Mouse (Mus musculus) megakaryocyte, adult 5-6 weeks (primary cell): ENCODE data around the gene Rita1. TPM values are rescaled to one million over a fixed set of nuclear protein-coding genes. Genes with fewer than 3 reads are reported as not detected.

Source experiments
- ATAC-seq: 2 replicates; pipeline ENCODE4 v1.8.0; 2016; ENCODE audit warnings: mild to moderate bottlenecking, inconsistent platforms; ENCODE audit not compliant: poor library complexity, severe bottlenecking
- total RNA-seq, 2 experiments: library from RNA; stranded (forward) in 1 of 2; stranded (reverse) in 1 of 2; fragments of 153-499, 151-499 nt in 1 of 2; fragments of 221-1000, 200-1000 nt in 1 of 2; gene quantifications; 2 replicates each; pipeline versions ENCODE4 v1.2.3 to v1.2.4; 2015 to 2017

Rita1 gene
- 1.5 and 3.0 TPM in 2 replicates for total RNA-seq (2015)
- 2.2 and 3.2 TPM in 2 replicates for total RNA-seq (2017)

DNA sequence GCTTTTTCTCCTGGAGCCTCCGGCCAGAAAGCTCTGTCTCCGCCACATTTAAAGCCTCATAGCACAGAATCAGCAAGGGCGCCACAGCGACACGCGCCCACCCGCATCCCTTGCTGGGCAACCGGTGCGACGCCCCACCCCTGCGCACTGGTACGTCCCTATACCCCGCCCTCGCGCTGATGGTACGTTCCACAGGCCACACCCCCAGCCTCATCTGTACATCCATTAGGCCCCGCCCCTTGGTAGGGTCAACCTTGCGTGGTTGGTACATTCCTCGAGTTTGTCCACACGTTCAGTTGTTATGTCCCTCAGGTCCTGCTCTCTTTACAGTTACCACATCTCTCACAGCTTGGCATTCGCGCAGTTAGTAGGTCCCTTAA, at the start of gene Rita1, which contains the start of gene Ddx54:
Rita1 (minus strand) TSS at position 148 of the 380 bp plus-strand sequence.
Ddx54 (plus strand) TSS at position 298 of the 380 bp plus-strand sequence.
- ATAC-seq: peak; percentile 79

DNA sequence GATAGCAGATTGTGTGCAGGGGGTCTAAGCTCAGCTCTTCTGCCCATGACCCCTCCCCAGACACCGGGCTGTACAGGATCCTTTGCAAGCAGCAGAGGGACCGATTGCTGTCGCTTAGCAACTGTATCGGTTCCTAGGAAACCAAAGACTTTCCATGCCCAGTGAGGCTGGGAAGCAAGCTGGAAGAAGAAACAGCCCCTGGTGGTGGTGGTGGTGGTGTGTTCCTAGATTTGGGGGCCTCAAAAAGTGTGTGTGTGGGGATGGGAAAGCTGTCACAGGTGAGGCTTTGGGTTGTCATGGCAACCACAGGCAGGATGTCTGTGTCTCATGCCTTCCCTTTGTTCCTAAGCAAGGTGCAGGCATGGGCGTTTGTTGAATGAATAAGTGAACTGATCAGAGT, 48.4 kb upstream of the Rita1 start:
- ATAC-seq: no peak

DNA sequence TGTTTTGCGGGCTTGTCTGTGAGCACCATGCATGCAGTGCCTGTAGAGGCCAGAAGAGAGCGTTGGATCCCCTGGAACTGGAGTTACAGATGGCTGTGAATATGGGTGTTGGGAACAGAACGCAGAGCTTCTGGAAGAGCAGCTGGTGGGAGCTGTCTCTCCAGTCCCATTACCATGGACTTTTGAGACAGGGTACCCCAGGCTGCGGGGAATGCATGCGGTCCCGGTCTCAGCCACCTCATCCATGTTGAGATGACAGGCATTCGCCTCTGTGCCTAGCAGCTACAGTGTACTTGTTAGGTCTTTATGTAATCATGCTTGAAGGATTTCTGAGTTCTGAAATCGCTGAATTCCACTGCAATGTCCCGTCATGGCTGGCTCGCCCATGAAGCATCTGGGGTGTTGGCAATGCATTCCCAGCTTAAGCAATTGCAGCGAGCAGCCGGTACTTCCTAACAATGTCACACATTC, 43.9 kb upstream of the Rita1 start:
- ATAC-seq: no peak

DNA sequence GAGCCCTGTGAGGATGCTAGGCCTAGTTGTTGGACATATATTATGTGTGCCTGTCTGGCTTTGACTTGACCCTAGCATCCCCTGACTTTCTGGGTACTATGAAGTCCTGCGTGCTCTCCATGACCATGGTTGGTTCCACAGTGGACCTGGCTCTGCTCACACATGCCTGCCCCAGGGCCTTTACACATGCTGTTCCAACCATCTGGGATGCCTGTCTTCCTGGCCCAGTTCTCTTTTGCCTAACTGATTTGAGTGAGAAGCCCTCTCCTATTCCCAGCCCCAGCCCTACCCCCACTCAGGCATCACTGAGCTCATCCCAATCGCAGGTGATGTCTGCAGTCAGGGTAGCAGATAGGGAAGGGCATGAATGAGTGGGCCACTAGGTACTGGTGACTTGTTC, 41.5 kb upstream of the Rita1 start:
- ATAC-seq: no peak

DNA sequence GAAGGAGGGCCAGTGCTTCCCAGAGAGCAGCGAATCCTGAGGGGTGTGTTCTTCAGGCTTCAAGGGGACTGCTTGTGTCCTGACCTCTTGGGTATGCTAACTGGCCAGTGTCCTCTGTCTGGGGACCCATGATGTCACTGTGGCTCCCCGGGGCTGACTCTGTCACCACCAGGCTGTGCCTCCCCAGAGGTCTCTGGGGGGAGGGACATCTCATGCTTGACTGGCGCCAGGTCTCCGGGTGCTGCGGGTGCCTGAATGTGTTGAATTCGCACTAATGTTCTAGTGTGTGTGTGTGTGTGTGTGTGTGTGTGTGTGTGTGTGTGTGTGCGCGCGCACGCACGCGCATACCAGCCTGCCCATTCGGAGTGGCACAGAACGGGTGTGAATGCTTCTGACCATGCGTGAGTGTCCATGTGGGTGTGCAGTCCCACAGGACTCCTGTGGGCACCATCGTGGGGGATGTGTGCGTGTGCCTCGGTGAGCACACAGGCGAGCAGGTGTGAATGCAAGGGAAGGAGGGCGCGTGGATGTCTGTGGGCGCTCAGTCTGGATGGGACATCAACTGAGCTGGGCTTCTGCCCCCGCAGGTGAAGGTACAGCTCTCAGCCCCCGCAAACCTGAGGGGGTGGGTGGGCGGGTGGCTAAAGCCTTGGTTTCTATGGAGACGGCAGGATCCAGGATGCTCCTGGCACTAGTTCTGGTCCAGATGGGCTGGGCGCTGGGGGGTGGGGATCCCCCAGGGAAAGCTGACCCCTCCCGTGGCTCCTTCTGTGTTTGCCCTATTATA, 40.7 kb upstream of the Rita1 start:
- ATAC-seq: no peak

DNA sequence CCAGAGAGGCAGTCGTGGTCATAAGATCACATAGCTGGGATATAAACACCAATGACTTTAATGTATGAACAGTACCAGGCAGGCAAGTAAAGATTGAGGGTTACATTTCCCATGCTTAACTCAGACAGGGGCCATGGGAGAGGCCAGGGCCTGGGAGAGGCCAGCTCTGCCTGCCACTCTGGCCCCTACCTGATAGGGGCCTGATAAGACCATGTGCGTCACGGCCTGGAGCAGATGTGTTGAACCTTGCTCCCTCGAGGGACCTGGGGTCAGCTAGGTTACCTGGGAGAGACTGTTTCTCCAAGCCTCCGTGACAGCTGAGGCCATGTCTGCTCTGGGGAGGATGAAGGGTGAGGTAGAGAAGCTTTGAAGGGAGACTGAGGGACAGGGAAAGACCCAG, 38.8 kb upstream of the Rita1 start:
- no peak for ATAC-seq

DNA sequence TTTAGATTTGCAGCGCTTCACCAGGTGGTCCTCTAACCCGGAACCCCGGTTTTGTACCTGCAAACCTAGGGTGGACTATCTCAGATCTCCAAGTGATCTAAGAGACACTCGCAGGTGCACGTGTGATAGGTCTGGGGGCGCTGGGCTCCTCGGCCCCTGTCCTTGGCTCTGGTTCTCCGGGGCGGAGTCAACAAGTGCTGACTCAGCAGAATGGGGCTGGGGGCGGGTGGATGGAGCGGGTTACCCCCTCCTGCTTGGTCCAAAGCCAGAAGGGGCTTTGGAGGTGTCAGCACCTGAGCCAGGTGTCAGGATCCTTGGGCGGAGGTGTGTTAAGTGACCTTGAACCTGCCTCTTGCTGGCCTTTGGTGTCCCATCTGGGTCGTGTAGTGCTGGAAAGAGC, 37.5 kb upstream of the Rita1 start:
- no peak for ATAC-seq

DNA sequence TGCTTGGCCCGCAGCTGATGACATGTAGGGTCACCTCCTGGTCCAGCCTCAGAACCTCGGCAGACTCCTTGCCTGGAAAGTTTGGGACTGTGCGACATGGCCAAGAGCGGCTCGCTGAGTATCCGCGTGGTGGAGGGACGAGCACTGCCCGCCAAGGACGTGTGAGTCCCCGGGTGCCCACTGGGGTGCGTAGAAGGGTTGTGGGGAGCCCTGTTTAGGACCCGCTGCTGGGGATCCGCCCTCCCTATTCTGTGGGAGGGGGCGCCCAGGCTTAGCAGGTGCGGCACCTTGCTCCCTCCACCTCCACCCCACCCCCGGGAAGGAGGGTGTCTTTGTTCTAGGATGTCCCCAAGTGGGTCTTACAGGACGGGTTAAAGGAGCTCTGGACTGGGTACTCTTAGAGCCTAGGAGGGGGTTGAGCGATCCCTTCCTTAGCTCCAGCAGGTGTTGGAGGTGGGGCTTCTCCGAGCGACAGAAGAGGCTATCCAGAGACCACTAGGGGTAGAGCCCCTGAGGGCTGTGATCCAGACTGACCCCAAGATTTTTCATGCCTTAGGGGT, 37.1 kb upstream of the Rita1 start:
- ATAC-seq: 0 out of 2 replicates have a peak, but pooled peaks have one; percentile 11

DNA sequence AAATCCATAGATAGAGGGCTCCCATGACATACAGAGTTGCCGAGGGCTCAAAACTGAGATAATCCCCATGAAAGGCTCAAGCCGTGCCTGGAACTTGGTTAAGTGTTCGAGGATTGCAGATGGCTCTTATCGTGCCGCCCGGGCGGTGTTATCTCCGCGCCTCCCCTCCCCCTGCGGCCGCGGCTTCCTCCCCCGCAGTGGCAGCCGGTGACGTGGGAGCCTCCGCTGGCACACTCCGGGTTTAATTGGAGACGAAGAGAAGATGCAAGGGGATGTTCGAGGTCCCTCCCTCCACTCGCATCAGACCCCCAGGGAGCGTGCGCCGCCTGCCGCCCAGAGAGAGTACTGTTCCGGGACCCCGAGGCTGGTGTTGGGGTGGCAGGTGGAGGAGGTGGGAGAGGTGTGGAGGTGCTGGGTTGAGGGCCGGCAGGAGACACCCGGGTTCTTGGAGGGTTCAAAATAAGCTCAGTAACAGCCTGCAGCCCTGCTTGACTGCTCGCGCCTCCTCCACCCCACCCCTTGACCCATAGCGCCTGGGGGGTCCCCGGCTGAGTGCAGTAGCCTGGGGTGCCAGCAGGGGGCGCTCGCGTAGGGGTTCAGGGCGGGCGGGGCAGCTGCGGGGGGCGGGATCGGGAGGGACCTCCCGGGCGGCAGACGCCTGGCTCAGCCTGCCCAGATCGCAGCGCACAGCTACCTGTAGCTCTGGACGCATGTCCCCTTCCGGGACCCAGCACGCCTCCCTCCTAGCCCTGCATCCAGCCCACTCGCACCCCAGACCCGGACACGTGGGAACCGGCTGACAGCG, 36.4 kb upstream of the Rita1 start, which contains the start of gene Rasal1:
Rasal1 (plus strand) TSS at position 244 of the 805 bp plus-strand sequence.
- peak; percentile 69 for ATAC-seq

DNA sequence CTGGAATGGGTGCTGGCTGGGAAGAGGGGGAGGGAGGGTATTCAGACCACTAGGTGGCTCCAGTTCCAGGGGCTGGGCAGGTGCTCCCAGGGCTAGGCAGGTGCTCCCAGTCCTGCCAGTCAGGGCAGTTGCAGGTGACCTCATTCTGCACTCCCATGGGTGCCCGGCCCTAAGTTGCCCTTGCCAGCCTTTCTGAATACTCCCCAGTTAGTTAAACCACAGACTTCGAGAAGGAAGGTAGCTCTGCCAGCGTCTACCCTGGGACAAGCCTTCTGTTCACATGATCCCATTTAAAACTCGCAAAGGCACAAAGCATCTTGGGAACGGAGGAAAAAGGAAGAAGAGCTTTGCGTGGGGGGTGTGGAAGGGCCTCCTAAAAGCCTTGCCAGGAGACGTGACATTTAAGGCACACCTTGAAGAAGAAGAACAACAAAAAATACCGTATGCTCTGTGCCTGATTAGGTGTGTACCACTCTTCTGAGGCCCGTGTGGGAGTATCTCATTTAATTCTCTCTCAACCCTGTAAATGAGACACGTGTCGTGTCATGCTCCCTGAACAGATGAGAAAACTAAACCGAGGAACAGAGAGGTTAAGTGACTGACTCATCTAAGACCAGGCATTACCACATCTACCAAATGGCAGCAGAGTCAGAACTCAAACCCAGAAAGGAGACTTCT, 35.6 kb upstream of the Rita1 start:
- ATAC-seq: no peak

DNA sequence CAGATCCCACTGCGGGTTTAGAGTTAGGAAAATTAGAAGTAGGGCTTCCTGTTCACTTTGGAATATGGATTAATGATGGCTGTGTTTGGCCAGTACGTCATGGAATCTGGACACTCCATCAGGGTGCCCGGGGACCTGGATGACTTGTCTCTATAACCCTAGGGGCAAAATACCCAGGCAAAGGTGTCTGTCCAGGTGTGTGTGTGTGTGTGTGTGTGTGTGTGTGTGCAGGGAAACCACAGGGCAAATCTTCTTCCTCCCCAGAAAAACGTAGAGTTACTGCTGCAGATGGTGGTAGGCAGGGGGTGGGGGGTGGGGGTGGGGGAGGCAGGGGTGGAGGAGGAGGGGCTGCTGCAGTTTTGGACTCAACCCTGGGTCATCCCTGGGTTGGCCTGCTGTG, 35.0 kb upstream of the Rita1 start:
- ATAC-seq: no peak

DNA sequence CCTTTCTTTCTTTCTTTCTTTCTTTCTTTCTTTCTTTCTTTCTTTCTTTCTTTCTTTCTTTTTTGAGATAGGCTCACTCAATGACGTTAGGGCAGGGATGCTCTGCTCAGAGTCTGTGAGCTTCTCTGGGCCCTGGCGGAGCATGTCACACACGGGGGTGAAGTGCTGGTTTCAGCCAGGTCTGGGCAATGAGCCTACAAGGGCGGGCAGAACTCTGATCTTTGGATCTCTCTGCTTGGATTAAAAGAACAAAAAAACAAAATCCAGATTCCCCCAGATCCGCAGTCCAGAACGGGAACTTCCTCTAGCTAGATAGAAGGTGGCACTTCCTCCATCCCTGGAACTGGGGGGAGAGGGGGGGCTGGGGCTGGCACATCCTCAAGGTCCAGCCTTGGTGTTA, 33.5 kb upstream of the Rita1 start:
- no peak for ATAC-seq

DNA sequence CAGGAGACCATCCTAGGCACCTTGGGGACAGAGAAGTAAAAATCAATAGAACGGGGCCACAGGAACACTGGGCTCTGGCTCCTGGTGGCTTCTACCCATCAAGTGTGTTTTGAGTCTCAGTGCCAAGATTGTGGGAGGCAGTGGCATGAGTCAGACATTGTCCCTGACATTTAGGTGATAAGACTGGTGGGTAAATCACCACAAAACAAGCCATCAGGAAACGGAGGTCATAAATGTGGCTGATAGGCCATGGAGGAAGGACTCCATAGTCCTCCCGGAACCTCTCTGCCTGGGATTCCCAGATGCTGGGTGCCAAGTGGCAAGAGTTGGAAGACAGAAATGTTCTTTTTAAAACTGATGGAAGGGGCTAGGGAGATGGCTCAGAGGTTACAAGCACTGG, 31.8 kb upstream of the Rita1 start:
- no peak for ATAC-seq

DNA sequence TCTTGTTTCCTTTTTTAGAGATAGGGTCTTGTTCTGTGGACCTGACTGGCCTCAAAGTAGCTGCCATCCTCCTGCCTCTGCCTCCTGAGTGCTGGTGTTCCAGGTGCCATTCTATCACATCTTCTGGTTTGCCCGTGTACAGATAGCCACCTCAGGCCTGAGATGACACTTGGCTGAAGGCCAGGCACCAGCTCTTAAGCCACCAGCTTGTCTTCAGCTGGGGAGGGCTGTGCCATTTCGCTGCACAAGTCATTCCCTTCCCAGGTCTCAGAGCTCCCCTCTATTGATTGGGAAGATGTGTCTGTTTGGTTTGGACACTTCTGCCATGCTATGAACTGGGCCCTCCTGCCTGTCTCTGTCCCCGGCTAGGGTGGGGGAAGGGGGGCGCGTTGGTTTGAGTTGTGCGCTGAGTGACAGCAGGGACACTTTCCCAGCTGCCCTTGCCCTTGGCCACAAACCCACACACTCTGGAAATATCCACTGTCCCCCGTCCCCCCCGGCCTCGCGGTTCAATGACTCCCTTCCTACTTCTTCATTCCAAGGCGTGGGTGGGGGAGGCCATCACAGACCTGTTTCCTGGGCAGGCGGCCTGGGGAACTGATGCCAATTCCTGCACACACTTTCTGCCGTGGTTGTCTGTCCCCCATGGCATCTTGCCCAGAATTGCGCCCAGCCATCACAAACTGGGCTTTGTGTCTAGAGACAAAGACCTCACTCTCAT, 31.1 kb upstream of the Rita1 start:
- peak; percentile 53 for ATAC-seq

DNA sequence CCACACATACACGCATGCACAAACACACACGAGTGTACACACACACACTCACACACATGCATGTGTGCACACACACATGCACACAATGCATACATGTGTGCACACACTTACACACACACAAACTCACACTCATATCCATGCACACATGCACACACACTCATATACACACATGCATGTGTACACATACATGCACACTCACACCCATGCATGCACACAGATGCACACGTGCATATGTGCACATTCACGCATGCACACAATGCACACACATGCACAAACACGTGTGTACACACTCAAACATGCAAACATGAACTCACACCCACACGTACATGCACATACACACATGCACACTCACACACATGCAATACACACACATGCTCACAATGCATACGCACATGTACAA, 27.7 kb upstream of the Rita1 start:
- no peak for ATAC-seq

DNA sequence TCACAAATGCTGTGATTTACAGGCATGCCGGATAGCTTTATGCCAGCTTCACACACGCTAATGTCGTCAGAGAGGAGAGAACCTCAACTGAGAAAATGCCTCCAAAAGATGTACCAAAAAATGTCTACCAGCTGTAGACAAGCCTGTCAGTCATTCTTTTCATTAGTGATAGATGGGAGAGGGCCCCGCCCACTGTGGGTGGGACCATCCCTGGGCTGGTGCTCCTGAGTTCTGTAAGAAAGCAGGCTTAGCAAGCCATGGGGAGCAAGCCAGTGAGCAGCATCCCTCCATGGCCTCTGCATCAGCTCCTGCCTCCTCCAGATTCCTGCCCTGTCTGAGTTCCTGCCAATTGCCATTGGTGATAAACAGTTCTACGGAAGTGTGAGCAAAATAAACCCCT, 23.2 kb upstream of the Rita1 start:
- ATAC-seq: no peak

DNA sequence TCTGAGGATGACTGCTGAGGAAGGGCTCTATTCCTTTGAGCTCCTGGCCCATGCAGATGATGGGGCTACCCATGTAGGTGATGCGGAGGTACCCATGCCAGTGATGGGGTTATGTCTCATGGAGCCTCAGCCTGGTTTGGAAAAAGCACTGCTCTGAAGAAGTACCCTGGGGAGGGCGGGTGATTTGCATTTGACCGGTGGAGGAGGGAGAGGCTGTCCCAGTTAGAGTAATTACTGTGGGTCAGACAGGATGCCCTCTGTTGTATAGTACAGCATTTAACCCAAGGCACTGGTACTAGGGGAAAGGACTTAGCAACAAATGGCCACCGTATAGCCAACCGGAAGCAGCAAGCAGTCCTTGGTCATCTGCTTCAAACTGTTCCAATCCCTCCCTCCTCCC, 22.5 kb upstream of the Rita1 start:
- ATAC-seq: no peak

DNA sequence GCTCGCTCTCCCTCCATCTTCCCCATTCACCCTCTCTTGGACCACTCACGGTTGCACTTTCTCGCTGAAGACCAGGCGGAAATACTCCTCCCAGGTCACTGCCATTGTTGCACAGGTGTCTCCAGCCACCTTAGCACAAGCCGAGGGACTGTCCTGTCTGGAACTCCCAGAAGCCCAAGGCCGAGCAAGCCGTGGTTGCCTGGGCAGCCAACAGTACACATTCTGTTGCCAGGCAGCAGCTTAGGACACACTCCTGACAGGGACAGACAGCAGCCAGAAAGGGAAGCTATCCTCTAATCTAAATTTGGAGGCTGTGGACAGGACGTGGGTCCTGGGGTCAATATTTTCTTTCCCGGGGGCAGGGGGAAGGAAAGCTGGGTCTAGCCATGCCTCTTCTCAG, 21.7 kb upstream of the Rita1 start, which contains the start of gene Cfap73:
Cfap73 (minus strand) TSS at position 105 of the 400 bp plus-strand sequence.
- ATAC-seq: no peak

DNA sequence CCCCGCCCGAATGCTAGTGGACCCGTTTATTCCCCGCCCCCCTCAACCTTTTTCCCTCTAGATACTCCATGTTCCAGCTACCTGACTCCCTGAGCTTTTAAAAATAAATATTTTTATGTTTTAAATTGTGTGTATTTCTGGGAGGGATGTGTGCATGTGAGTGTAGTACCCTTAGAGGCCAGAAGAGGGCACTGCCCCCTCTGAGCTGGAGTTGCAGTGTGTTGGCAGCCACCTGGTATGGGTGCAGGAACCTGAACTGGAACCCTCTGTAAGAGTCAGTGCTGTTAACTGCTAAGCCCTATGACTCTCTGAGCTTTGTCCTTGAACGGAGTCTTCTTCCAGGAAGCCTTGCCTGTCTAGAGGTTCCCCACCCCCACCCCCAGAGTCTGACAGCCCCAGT, 19.5 kb upstream of the Rita1 start:
- no peak for ATAC-seq

DNA sequence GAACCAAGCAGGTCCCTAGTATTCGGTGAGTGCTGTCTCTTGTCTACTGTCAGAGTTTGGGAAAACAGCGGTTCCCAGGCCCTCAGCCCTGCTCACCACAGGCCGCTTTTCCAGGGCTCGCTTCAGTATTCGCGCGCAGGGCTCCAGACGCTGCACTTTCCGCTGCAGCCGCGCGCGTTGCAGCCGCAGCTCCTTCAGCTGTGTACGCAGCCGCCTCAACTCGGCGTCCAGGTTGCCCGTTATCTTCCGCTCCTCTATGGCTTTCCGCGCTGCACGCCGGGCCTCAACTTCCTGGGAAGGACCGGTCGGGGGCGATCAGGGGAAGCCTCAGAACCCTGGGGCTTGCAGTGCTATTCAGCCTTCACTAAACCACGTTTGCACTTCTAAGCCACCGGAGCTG, 18.7 kb upstream of the Rita1 start:
- no peak for ATAC-seq
